Mouse (Mus musculus) heart, postnatal 10 days (tissue): ENCODE measurements around the gene Bms1. TPM values are rescaled to one million over a fixed set of nuclear protein-coding genes. Genes with fewer than 3 reads are reported as not detected.

ENCODE experiments used
- DNase-seq, 2 experiments: peaks; one replicate each; pipeline ENCODE4 v3.0.0; 2021
- intact Hi-C: fragments of 180-260 bp; cut with DNase I; formaldehyde crosslinking; loops from one replicate; pipeline ENCODE4 v1.15.1; 2025
- microRNA-seq, 2 experiments: library from miRNA; unstranded; fragments of <30 nt; microRNA quantifications; one replicate each; pipeline ENCODE4 v1.2.0; 2022
- total RNA-seq, 2 experiments: library from RNA; stranded (reverse); gene quantifications; 2 replicates each; pipeline ENCODE4 v1.2.3; 2021

The Bms1 gene
- total RNA-seq, 2 experiments from 2014 or later: 21.7 to 21.8 TPM

DNA sequence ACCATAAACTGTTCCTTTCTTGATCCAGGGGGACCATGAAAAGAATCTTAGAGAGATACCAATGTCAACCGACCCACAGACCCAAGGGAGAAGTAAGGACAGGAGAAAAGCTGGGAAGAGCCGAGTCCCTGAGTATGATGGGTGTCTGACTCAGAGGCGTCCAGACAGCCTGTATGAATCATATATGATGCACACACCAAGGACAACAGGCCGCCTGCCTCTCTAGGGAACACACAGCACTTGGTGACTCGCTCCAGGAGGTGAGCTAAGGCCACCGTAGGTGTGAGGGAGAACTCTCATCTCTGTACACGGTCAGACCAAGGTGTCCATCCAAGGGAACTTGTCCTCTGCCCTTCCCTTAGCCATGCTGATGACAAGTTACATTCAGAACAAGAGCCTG, 51.8 kb downstream of the Bms1 start:
- intact Hi-C loops: no loop called here
- DNase-seq: no peak

DNA sequence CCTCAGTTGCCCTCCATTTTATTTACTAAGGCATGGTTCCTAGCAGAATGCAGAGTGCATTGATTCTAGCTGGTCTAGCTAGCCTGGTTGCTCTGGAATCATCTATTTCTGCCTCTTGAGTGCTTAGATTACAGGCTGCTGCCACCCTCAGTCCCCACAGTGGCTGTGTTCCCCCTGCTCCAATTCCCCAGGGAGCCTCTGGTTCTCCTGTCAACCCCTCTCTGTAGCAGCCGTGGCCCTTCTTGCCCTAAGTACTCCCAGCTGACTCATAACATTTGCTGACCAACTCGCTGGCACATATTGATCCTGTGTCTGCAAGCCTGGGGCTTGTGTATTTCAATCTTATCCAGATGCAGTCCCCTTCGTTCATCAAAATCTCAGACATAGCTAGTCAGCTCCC, 53.1 kb downstream of the Bms1 start:
- intact Hi-C loops: no loop called here
- no peak for DNase-seq

DNA sequence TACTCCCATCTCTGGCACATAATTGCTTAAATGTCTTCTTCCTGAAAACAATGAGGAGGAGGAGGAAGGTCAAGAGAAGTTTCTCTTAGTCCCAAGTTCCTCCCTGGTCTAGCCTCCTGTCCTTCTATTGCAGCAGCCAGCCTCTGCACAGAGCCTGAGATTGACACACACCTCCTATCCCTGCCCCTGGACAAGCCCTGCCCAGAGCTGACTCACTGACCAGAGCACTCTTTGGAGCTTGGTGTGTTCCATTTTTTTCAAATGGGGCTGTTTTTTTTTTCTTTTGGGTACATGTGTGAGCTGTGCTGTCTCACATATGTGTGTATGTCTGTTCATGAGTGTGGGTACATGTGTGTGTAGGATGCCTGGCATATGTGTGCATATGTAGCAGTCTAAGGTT, 53.5 kb downstream of the Bms1 start:
- DNase-seq: no peak
- intact Hi-C loops: no loop called here

DNA sequence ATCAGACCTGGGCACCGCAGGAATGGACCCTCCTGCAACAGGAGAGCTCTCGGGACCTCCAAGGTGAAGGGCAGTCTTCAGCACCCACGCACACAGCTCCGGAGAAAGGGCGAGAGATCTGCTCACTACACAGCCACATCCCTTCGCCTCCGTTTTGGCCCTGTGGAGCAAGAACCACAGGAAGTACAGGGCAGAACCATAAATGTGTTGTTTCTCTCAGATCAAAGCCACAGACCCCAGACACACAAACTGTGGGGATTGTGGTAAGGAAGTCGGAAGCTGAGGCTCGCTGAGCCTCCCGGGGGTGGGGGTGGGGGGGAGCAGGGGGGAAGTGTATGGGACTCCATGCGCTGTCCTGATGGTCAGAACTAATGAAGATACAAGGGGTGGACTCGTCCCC, 68.9 kb downstream of the Bms1 start:
- intact Hi-C loops: no loop called here

GRCm38 (mm10) chr6:118348186-118348585, 71.1 kb downstream of the Bms1 start:
- no peak for DNase-seq
- intact Hi-C loops: no loop called here

More for the DNA sequence above, 68.9 kb downstream of the Bms1 start:
- DNase-seq: no peak

DNA sequence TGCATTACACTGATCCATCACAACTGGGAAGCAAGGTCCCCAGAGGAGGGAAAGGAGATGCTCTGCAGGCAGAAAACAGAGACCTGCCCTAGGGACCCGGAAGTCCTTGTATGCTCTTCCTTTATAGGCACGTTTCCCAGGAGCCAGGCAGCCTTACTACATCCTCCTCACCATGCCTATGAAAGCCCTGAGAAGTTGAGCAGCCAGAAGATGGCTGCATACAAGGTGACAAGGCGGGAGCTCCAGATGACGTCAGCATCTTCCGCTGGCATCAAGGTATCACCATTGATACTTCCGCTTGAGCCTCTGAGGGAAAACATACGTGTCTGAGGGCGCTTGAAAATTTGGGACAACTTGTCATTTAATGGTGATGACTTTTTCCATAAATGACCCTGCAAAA, 72.0 kb downstream of the Bms1 start:
- DNase-seq: no peak
- intact Hi-C loops: no loop called here

DNA sequence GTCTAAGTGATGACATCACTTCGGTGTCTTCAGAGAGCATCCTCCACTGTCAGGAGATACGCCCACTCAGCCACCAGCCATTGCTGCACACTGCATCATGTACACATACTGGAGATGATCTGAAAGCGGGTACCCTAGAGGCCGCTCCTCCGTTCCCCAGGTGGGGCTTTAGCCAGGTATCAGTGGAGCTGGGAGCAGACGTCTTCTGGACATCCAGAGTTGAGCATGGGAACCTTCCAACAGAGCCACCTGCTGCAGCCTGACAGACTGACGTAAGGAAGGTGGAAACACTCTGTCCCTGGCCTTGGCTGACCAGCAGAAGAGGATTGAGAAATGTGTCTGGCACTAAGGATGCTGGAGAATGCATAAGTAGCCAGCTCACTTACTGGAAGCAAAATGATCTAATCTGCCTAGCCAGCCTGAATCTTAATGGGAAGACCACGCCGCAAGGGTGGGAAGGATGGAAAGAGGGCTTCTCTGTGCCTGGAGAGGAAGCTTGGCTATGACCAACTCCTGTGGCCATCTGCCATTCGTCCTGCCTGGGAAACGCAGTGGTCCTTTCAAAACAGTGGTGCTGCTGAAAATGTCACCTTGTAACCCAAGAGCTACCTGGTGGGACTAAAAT, 77.3 kb downstream of the Bms1 start:
- no peak for DNase-seq
- intact Hi-C loops: no loop called here

DNA sequence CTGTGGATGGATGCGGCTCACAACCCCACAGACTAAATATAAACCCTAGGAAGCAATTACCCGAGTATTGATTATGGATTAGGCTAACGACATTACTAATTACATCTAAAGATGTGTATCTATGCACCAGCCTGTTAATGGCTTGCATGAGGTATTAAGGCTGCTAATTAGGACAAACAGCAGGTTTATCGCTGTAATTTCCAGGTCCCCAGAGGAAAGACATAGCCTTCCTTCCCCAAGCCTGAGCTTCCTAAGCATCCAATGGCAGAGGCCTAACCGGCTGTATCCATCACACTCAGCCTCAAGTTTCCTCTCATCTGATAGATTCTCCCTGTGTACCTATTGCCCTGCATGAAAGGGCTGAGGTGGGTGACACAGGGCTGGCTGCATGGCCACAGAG, 81.6 kb downstream of the Bms1 start:
- intact Hi-C loops: no loop called here

DNA sequence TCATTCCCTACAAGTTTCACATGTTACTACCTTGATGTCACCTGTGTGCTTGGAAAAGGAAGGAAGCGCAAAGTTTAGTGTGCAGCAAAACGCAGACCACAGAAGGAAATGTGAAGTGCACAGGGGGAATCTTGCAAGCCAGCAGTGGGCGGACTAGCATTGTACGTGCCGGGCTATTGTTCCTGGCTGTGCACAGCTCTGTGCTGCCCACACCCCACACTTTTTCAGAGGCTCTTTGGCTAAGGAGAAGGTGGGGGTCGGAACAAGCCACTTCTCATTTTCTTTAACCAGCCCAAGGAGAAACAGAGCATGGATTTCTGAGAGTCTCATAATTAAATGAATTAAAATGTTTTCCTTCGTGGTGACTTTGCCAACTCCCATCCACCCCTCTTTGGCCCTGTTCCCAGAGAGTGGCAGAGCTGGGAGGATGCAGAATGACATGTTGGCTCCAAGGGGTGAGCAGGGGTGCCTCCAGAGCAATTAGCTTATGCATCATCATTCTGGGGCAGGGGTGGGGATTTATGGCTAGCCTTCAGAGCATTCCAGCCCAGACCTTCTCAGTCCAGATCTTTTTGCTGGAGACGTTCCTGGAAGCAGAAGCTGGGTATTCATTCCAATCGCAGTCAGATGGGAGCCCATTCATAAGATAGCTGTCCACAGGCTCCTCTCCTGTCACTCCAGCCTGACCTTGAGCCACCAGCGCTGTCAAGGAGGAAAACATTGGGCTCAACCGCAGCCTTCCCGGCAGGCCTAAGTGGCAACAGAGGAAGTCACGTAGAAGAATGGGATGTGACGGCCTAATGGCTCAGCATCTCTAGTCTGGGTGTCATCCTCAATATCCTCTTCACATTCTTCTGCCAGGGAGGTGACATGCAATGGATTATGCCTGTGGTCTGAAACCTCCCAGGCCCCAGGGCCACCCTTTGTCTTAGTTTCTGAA, 82.5 kb downstream of the Bms1 start:
- peak; percentile 4 to 9 for DNase-seq
- intact Hi-C loops: no loop called here

More for the DNA sequence above, 81.6 kb downstream of the Bms1 start:
- DNase-seq: no peak

- intact Hi-C loops: no loop called here
- DNase-seq: no peak
Observed at GRCm38 (mm10) chr6:118335934-118336450, 83.3 kb downstream of the Bms1 start.

GRCm38 (mm10) chr6:118333861-118334260, 85.4 kb downstream of the Bms1 start:
- intact Hi-C loops: no loop called here
- no peak for DNase-seq

Small RNA genes within 50 kb of the gene (microRNA-seq; reads per million reads assigned to microRNA genes)
- gene Gm25953: 0 reads per million in 2 experiments

Other genes starting within 250 kb of the Bms1 start
- gene Ret, start 221.8 kb downstream of the Bms1 start, total RNA-seq: 1 to 10 TPM; 8.3 to 8.6 TPM
- gene Zfp248, start 36.1 kb upstream of the Bms1 start, total RNA-seq: 1 to 10 TPM; 2.0 to 2.2 TPM
- gene Zfp9, start 59.8 kb upstream of the Bms1 start, total RNA-seq: 1 to 10 TPM; 7.1 to 7.4 TPM
- gene Ankrd26, start 142.8 kb upstream of the Bms1 start, total RNA-seq: 1 to 10 TPM; 2.1 to 3.4 TPM